Mouse (Mus musculus): ENCODE measurements around the gene Agbl3.

Gene Agbl3

GRCm38 (mm10) chr6:34872871-34873270 lies 92.6 kb downstream of the Agbl3 start:
- in situ Hi-C loops (cut with MboI, MseI) = no loop called here

- in situ Hi-C loops (cut with MboI, MseI) = no loop called here
Measured at GRCm38 (mm10) chr6:34874101-34874921, 94.1 kb downstream of the Agbl3 start.

- in situ Hi-C loops (cut with MboI, MseI) = no loop called here
Measured at GRCm38 (mm10) chr6:34875268-34875761, 95.1 kb downstream of the Agbl3 start.

- in situ Hi-C loops (cut with MboI, MseI) = no loop called here
Measured at GRCm38 (mm10) chr6:34875966-34876834, 96.0 kb downstream of the Agbl3 start.

GRCm38 (mm10) chr6:34876835-34877156 lies 96.6 kb downstream of the Agbl3 start:
- in situ Hi-C loops (cut with MboI, MseI) = no loop called here

- in situ Hi-C loops (cut with MboI, MseI) = no loop called here
Measured at GRCm38 (mm10) chr6:34877509-34878321, 97.5 kb downstream of the Agbl3 start, which contains the start of gene Cyren. Gene Cyren (minus strand): TSS chr6:34878060.

- in situ Hi-C loops (cut with MboI, MseI) = no loop called here
Measured at GRCm38 (mm10) chr6:34879101-34879740, 99.0 kb downstream of the Agbl3 start.

GRCm38 (mm10) chr6:34879911-34880475 lies 99.8 kb downstream of the Agbl3 start:
- in situ Hi-C loops (cut with MboI, MseI) = no loop called here

- in situ Hi-C loops (cut with MboI, MseI) = no loop called here
Measured at GRCm38 (mm10) chr6:34884724-34885123, 104.5 kb downstream of the Agbl3 start.

GRCm38 (mm10) chr6:34887131-34887850 lies 107.1 kb downstream of the Agbl3 start:
- in situ Hi-C loops (cut with MboI, MseI) = no loop called here

- in situ Hi-C loops (cut with MboI, MseI) = no loop called here
Measured at GRCm38 (mm10) chr6:34889185-34889584, 109.0 kb downstream of the Agbl3 start.

- in situ Hi-C loops (cut with MboI, MseI) = no loop called here
Measured at GRCm38 (mm10) chr6:34895569-34895968, 115.3 kb downstream of the Agbl3 start.

GRCm38 (mm10) chr6:34896168-34896780 lies 116.0 kb downstream of the Agbl3 start:
- in situ Hi-C loops (cut with MboI, MseI) = no loop called here

- in situ Hi-C loops (cut with MboI, MseI) = no loop called here
Measured at GRCm38 (mm10) chr6:34899127-34899526, 118.9 kb downstream of the Agbl3 start.

GRCm38 (mm10) chr6:34900990-34901389 lies 120.8 kb downstream of the Agbl3 start:
- in situ Hi-C loops (cut with MboI, MseI) = no loop called here

GRCm38 (mm10) chr6:34901911-34902444 lies 121.7 kb downstream of the Agbl3 start:
- in situ Hi-C loops (cut with MboI, MseI) = no loop called here

- in situ Hi-C loops (cut with MboI, MseI) = no loop called here
Measured at GRCm38 (mm10) chr6:34902578-34902977, 122.3 kb downstream of the Agbl3 start.

GRCm38 (mm10) chr6:34903441-34903840 lies 123.2 kb downstream of the Agbl3 start:
- in situ Hi-C loops (cut with MboI, MseI) = no loop called here

- in situ Hi-C loops (cut with MboI, MseI) = no loop called here
Measured at GRCm38 (mm10) chr6:34903851-34904250, 123.6 kb downstream of the Agbl3 start.
